Mouse (Mus musculus) T-helper 17 cell (primary cell): Measurements from ENCODE around the gene Traf5.

Source experiments
- in situ Hi-C, 2 experiments: fragments of 300-600 bp; cut with MboI, MseI; formaldehyde crosslinking; loops; 1 replicate in 1 of 2; 2 replicates in 1 of 2; pipeline ENCODE4 v1.15.1; 2025; ENCODE audit warnings: high pct_unique_total_duplicates in 2 of 2

The Traf5 gene

DNA sequence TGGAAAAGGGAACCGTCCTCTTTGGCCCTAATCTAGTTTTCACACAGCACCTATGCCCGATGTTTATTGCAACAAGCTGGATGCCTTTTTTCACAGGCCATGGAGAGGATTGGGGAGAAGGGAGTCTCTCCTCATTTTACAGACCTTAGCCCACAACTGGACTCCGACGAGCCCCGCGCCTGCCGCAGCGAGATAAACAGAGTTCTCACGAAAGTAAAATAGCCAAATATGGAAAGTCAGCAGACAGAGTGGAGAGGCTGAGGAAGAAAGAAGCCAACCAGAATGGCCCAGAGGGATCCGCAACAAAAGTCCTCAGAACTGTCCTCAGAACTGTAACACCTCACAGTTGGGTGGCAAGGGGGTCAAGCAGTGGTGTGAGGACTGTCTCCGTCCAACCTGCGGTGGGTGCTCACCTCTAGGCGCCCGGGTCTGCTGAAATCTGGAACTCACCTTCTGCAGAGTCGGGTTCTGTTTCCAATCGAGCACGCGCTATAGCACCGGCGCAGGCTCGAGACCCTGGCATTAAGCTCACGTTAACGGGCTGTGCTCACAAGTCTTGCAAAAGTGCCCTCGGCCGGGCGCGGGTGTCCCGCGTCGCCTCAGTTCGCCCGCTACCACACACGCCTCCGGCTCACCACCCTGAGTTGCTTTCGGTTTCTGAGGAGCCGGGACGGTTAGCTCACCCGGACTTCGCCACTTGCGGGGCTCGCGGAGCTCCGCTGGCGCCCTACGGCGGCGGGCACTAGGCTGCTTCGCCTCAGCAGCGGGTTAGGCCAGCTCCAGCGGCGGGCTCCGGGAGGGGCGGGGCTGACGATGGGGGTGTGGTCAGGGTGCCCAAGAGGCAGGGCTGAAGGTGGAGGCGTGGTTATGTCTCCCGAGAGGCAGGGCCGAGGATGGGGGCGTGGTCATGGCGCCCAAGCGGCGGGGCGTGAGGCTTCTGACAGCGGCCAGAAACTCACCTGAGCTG, at the start of gene Traf5:
Gene Traf5, minus strand, starts transcription at position 754 of the 967 bp plus-strand sequence.
- in situ Hi-C loops = loop anchor here (5.0 kb wide), 2 partner anchors 125 to 265 kb away; no protein-coding TSS in a partner anchor

GRCm38 (mm10) chr1:192140313-192140712, 48.0 kb upstream of the Traf5 start:
- in situ Hi-C loops = loop anchor here in 1 of 2 experiments (5.0 kb wide), 1 partner anchor 47 kb away; no protein-coding TSS in a partner anchor

DNA sequence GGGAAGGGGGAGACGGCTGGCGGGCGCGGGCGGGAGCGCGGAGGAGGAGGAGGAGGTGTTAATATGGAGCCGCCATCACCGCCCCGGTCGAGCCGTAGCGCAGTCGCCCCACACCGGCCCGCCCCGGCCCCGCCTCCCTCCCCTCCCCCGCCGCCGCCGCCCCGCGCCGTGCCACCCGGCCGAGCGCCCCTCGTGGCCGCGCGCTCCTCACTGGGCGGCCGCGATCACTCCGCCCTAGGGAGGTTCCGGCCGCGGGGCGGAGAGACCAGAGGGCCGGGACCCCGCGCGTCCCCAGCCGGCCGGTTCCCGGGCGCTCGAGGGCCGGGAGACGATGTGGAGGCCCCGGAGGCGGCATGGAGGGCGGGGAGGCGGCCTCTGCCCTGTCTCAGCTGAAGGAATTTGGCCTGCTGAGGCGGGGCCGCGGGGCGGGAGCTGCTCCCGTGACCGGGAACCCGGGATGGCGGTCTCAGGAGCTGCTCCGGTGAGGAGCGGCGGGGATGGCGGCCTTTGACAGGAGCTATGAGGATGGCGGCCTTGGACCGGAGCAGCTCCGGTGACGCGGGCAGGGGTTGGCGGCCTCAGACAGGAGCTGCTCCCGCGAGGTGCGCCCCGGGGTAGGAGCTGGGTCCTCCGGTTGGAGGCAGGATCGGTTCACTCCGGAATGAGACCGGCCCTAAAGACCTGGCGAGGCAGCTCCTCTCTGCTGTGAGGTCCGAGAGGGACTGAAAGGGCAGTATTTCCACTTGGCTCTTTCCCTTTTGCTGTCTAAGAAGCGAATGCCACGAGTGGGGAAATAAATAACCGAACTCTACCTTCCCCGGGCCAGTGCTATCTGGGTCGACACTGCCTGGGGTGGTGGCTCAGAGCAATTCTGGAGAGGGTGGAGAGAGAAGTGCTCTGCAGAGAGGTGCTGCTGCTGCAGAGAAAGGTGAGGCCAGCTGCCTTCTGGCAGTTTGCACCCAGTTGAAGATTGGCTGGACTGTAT, 45.9 kb upstream of the Traf5 start, which contains the start of gene Rcor3:
Gene Rcor3, minus strand, starts transcription at position 137 of the 985 bp plus-strand sequence.
- in situ Hi-C loops = loop anchor here in 1 of 2 experiments (10.0 kb wide), 1 partner anchor 1213 kb away; the partner anchor contains the start of gene Angel2

GRCm38 (mm10) chr1:192137291-192137925, 45.0 kb upstream of the Traf5 start:
- in situ Hi-C loops = loop anchor here in 1 of 2 experiments (10.0 kb wide), 1 partner anchor 1213 kb away; the partner anchor contains the start of gene Angel2

GRCm38 (mm10) chr1:192136561-192137290, 44.4 kb upstream of the Traf5 start:
- in situ Hi-C loops = loop anchor here in 1 of 2 experiments (10.0 kb wide), 1 partner anchor 1212 kb away; the partner anchor contains the start of gene Angel2

DNA sequence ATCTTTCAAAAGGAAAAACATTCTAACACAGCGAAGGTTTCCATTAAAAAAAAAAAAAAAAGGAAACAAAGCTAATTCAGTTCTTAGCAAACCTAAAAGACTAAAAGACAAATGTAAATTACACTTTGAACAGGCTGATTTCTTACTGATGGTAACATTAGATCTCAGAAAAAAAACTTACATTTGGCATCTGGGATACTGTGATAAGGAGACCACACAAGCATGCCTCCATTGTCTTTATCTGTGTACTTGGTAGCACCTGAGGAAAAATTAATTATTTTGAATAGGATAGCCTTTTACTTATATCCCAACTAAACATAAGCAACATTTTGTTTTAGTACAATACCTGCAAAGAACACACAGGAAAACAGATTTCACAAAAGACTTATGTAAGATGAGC, 37.8 kb upstream of the Traf5 start:
- in situ Hi-C loops = loop anchor here in 1 of 2 experiments (10.0 kb wide), 1 partner anchor 1205 kb away; the partner anchor contains the start of gene Angel2

DNA sequence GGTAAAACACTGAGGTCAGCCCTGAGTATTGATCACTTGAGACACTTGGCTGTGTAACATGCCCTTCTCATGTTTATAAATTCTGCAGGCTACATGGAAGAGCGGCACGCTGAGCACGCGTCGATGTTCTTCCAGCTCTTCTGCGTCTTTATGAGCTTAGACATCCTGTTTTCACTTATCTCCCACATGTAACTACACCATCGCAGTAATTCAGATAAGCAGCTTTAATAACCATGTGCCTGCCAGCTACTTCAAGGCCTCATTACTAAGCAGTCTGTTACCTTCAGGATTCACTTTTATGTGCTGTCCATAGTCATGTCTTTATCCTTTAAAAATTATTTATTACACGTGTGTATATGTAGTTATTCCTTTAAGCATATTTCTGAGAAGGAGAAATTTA, 36.0 kb upstream of the Traf5 start:
- in situ Hi-C loops = no loop called here

DNA sequence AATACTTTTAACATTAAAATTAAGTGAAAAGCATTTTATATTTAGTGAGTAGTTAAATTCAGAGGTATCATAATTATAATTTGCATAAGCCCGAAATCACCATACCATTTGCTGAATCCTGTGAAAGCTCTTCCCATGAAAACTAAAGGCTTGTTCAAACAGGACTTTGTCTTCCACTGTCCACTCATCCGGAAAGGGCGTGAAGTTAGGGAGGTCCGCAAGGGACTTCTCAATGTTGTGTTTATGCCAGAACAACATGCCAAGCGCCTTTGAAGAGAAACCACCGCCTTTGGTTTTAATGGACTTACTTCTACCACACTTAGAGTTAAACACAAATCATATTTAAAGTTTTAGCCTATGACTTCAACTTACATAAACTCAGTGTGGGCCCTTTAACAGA, 33.4 kb upstream of the Traf5 start:
- in situ Hi-C loops = no loop called here

- in situ Hi-C loops = no loop called here
Observed at GRCm38 (mm10) chr1:192116262-192116661, 23.9 kb upstream of the Traf5 start.

DNA sequence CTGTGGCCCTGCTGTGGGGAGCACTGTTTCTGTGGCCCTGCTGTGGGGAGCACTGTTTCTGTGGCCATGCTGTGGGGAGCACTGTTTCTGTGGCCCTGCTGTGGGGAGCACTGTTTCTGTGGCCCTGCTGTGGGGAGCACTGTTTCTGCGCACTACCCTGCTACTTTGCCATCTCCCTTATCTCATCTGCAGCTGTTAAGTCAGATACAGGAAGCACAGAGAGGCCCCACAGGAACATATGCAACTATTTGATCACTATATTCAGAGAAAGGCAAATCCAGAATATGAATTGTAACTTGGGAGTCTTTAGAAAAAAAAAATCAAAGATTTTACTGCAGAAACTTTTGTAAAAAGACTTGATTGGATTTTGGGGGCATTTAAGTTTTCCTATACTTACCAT, 23.0 kb upstream of the Traf5 start:
- in situ Hi-C loops = no loop called here

DNA sequence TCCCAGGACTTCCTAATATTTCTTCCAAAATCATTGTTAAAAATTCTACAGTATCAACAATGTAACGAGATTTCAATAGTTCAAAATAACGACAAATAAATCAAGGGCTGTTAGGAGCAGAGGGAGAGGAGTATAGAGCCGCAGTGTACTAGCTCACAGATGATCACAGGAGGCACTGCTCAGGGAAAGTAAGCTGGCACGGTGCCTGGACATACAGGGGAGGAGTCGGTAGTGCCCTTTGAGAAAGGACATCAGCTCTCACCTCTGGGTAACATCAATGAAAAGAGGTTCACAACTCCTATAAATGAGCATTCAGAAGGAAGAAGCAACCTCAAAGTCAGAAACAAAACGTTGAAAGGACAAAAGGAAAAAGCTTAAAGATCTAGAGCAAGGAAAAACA, 16.8 kb upstream of the Traf5 start:
- in situ Hi-C loops = no loop called here

DNA sequence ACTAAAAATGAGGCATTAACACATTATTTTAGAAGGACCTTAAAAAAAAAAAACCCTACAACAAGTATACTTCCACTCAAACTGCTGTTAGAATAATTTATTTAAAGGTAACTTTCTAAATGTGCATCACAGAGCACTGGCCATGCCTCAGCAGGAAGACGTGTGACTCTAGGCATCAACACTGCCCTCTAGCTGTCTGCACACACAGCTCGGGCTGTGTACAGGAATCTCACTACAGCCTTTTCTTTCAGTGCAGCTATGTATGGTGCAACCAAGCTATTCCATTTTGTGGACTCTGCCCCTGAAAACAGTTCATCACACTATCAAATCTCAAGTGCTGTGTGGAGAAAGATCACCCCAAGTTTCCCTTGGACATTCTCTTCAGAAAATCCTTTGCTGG, 15.0 kb upstream of the Traf5 start:
- in situ Hi-C loops = no loop called here

- in situ Hi-C loops = no loop called here
Observed at GRCm38 (mm10) chr1:192105902-192106389, 13.6 kb upstream of the Traf5 start.

DNA sequence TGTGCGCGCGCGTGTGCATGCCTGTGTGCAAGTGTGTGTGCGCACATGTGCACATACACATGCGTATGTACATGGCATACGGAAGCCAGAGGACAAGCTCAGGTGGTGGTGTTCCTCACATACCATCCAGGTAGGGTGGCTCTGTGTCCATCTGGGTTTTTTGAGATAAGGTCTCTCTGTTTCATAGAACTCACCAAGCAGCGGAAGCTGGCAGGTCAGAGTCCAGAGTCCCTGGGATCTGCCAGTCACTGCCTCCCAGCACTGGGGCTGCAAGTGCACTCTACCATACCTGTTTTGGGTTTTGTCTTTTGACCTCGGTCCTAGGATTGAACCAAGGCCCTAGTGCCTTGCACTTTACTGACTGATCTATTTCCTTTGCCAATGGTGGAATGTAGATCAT, 11.7 kb upstream of the Traf5 start:
- in situ Hi-C loops = no loop called here

GRCm38 (mm10) chr1:192103176-192103575, 10.8 kb upstream of the Traf5 start:
- in situ Hi-C loops = no loop called here

GRCm38 (mm10) chr1:192101359-192101758, 9.0 kb upstream of the Traf5 start:
- in situ Hi-C loops = no loop called here

DNA sequence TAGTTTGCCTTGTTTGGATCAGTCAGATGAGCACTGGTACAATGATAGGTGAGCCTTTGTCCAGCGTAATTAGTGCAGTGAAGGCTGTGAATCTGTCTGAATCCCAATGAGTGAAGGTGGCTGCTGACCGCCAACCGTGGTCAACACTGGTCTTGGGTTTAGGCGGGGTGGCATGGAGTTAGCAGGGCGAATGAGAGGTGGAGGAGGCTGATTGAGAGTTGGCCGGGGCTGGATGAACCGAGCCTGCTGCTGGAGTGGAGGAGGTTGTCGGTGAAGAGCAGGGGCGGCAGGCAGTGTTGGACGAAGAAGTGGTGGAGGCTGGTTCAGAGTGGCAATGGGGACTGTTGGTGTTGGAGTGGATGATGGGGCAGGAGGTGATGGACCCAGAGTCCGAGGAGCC, 8.4 kb upstream of the Traf5 start:
- in situ Hi-C loops = no loop called here

- in situ Hi-C loops = loop anchor here in 1 of 2 experiments (5.0 kb wide), 1 partner anchor 268 kb away; no protein-coding TSS in a partner anchor
Observed at GRCm38 (mm10) chr1:192095626-192096025, 3.3 kb upstream of the Traf5 start.

GRCm38 (mm10) chr1:192094451-192095170, 2.3 kb upstream of the Traf5 start:
- in situ Hi-C loops = loop anchor here (5.0 kb wide), 2 partner anchors 127 to 267 kb away; no protein-coding TSS in a partner anchor
